Mouse (Mus musculus): ENCODE results near the gene Tbck. TPM values are rescaled to one million over a fixed set of nuclear protein-coding genes. Genes with fewer than 3 reads are reported as not detected.

The Tbck gene
- polyA plus RNA-seq, 1 experiment from 2014 or later: 8.5 TPM

DNA sequence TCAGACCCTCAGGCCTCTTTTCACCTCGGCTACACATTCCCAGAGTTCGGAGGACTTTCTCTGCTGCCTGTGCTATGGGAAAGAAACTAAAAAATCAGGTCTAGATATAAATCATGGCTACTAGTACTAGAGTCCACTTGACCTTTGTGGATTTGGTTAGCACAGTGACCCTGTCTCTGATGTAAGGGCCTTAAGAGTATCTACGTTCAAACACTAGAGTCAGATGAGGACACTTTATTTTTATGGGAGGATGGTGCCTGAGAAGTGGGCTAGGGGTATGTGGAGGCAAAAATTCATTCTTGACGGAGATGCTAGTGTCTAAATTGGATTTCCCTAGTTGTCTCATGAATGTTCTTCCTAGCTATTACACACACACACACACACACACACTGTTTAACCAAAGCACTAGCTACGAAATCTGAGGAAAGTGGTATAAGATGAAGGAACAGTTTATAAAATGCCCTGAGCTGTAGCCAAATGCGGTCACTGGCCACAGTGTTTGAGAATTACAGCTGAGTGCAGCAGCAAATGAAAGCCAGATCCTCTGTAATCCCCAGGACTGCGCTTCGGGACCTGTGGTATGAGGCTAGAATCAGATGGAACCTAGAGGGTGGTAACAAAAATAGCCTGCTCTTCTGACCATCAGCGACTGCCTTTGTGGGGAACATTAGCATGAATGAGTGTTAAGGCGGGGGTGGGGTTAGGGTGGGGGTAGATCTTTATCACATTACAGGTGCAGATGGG is 193.2 kb downstream of the Tbck start:
- Histone ChIP-seq H3K9me3 (ENCODE audit: control insufficient read depth, low read length) (no peaks in the 10 kb centered on the region), H3K4me3 (ENCODE audit: low read depth, low read length) (no peak overlapping the region), H3K4me1 (replicated peaks; ENCODE audit: control insufficient read depth, insufficient read depth) (no peaks in the 10 kb centered on the region), H3K27me3 (ENCODE audit: control insufficient read depth, insufficient read depth, low read length) (no peaks in the 10 kb centered on the region), H3K27ac (replicated peaks) (no peak overlapping the region), H3K36me3 (ENCODE audit: control insufficient read depth, insufficient read depth, low read length) (no peaks in the 10 kb centered on the region), H3K4me2 (replicated peaks; ENCODE audit: low read depth) (no peak overlapping the region), H3K9ac (ENCODE audit: low read length) (no peak overlapping the region)
- TF ChIP-seq CTCF (IDR thresholded peaks at IDR 0.05; ENCODE audit: low read depth): no peak
- no peak for TF ChIP-seq EP300 (optimal IDR thresholded peaks at IDR 0.05)
- DNase-seq (ENCODE audit: low spot score) (no peak), ATAC-seq (ENCODE audit: low FRiP score, low TSS enrichment) (no peak)
- WGBS: 57% methylated on average over 10 of the region's 10 CpGs

DNA sequence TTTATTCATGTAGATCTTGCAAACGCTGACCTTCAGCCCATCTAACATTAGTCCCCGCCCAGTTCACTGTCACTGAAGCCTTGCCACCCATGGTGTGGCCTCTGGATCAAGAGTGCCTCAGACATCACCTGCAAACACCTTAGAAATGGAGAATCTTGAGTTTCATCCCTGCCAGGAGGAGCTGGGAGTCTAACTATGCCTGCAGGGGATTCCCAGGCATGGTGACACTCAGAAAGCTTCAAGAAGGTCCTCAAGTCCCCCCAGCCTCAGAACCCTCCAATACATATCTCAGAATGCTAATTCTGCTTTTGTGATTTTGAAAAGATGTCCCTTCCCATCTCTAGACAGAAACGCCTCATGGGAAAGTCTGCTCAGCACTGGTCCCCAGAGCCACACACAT is 196.4 kb downstream of the Tbck start:
- WGBS: 80% methylated on average over 3 of the region's 3 CpGs
- H3K36me3 ChIP-seq (ENCODE audit: control insufficient read depth, insufficient read depth, low read length): no peaks in the 10 kb centered on the region
- ATAC-seq (ENCODE audit: low FRiP score, low TSS enrichment) (no peak), DNase-seq (ENCODE audit: low spot score) (no peak)
- H3K27ac ChIP-seq (replicated peaks): no peak overlapping the region
- H3K4me3 ChIP-seq (ENCODE audit: low read depth, low read length): no peak overlapping the region
- TF ChIP-seq CTCF (IDR thresholded peaks at IDR 0.05; ENCODE audit: low read depth): no peak
- TF ChIP-seq EP300 (optimal IDR thresholded peaks at IDR 0.05): no peak
- H3K9ac ChIP-seq (ENCODE audit: low read length): no peak overlapping the region
- no peaks in the 10 kb centered on the region for H3K27me3 ChIP-seq (ENCODE audit: control insufficient read depth, insufficient read depth, low read length)
- H3K4me2 ChIP-seq (replicated peaks; ENCODE audit: low read depth): no peak overlapping the region
- no peaks in the 10 kb centered on the region for H3K4me1 ChIP-seq (replicated peaks; ENCODE audit: control insufficient read depth, insufficient read depth)
- H3K9me3 ChIP-seq (ENCODE audit: control insufficient read depth, low read length): no peaks in the 10 kb centered on the region

DNA sequence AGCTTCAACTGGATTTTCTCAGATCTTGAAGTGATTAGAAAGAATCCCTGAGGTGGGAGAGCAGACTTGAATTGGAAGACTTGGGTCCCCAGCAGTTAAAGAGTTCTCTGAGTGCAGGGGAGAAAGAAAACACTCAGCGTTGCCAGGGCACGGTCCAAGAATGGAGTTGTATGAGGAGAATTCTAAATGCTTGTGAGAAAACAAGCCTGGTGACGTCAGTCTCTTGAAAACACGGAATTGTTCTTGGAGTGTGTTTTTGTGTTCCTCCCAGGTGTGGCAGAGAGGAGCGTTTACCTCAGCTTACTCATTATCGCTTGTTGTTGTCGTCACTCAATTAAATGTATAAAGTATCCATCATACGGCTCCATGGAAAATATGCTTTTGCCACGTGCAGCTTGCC is 196.9 kb downstream of the Tbck start:
- no peak for TF ChIP-seq EP300 (optimal IDR thresholded peaks at IDR 0.05)

DNA sequence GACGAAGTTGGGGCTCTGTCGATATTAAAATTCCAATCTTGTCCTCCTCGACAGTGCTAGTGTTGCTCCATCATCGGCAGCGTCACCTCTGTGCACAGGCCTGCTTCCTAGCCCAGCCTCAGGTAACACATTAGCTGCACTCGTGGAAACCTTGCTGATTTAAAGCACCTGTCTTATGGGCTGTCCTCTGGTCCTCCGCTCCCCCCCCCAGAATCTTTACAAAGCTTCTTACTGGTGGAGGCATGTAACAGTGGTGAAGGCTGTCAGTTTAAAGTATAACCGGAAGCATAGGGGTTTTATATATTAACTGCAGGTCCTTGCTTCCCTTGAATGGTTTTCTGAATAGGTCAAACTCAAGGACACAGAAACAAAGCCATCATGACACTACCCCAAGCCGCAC is 199.3 kb downstream of the Tbck start:
- 69% methylated on average over 9 of the region's 9 CpGs for WGBS
- H3K27me3 ChIP-seq (ENCODE audit: control insufficient read depth, insufficient read depth, low read length): no peaks in the 10 kb centered on the region
- no peak overlapping the region for H3K4me3 ChIP-seq (ENCODE audit: low read depth, low read length)
- no peak for TF ChIP-seq EP300 (optimal IDR thresholded peaks at IDR 0.05)
- no peak for TF ChIP-seq CTCF (IDR thresholded peaks at IDR 0.05; ENCODE audit: low read depth)
- no peaks in the 10 kb centered on the region for H3K9me3 ChIP-seq (ENCODE audit: control insufficient read depth, low read length)
- H3K36me3 ChIP-seq (ENCODE audit: control insufficient read depth, insufficient read depth, low read length): no peaks in the 10 kb centered on the region
- DNase-seq (ENCODE audit: low spot score) (no peak), ATAC-seq (ENCODE audit: low FRiP score, low TSS enrichment) (no peak)
- no peak overlapping the region for H3K27ac ChIP-seq (replicated peaks)
- no peak overlapping the region for H3K4me2 ChIP-seq (replicated peaks; ENCODE audit: low read depth)
- H3K4me1 ChIP-seq (replicated peaks; ENCODE audit: control insufficient read depth, insufficient read depth): no peaks in the 10 kb centered on the region
- no peak overlapping the region for H3K9ac ChIP-seq (ENCODE audit: low read length)

More for the DNA sequence above, 196.9 kb downstream of the Tbck start:
- ATAC-seq (ENCODE audit: low FRiP score, low TSS enrichment) (no peak), DNase-seq (ENCODE audit: low spot score) (no peak)
- H3K4me2 ChIP-seq (replicated peaks; ENCODE audit: low read depth): no peak overlapping the region
- H3K4me3 ChIP-seq (ENCODE audit: low read depth, low read length): no peak overlapping the region
- no peaks in the 10 kb centered on the region for H3K9me3 ChIP-seq (ENCODE audit: control insufficient read depth, low read length)
- 54% methylated on average over 9 of the region's 9 CpGs for WGBS
- no peaks in the 10 kb centered on the region for H3K27me3 ChIP-seq (ENCODE audit: control insufficient read depth, insufficient read depth, low read length)
- H3K27ac ChIP-seq (replicated peaks): no peak overlapping the region
- H3K36me3 ChIP-seq (ENCODE audit: control insufficient read depth, insufficient read depth, low read length): no peaks in the 10 kb centered on the region
- no peaks in the 10 kb centered on the region for H3K4me1 ChIP-seq (replicated peaks; ENCODE audit: control insufficient read depth, insufficient read depth)
- H3K9ac ChIP-seq (ENCODE audit: low read length): no peak overlapping the region

- H3K36me3 ChIP-seq (ENCODE audit: control insufficient read depth, insufficient read depth, low read length): no peaks in the 10 kb centered on the region
- no peaks in the 10 kb centered on the region for H3K9me3 ChIP-seq (ENCODE audit: control insufficient read depth, low read length)
- DNase-seq (ENCODE audit: low spot score) (no peak), ATAC-seq (ENCODE audit: low FRiP score, low TSS enrichment) (no peak)
- H3K4me2 ChIP-seq (replicated peaks; ENCODE audit: low read depth): no peak overlapping the region
- H3K4me3 ChIP-seq (ENCODE audit: low read depth, low read length): no peak overlapping the region
- no peaks in the 10 kb centered on the region for H3K4me1 ChIP-seq (replicated peaks; ENCODE audit: control insufficient read depth, insufficient read depth)
- no peak overlapping the region for H3K9ac ChIP-seq (ENCODE audit: low read length)
- no peak for TF ChIP-seq EP300 (optimal IDR thresholded peaks at IDR 0.05)
- TF ChIP-seq CTCF (IDR thresholded peaks at IDR 0.05; ENCODE audit: low read depth): no peak
- H3K27ac ChIP-seq (replicated peaks): no peak overlapping the region
- no peaks in the 10 kb centered on the region for H3K27me3 ChIP-seq (ENCODE audit: control insufficient read depth, insufficient read depth, low read length)
- WGBS: 80% methylated on average over 10 of the region's 10 CpGs
These were observed 200.5 kb downstream of the Tbck start for GRCm38 (mm10) chr3:132884459-132884858.

GRCm38 (mm10) chr3:132886419-132887050 is 202.6 kb downstream of the Tbck start:
- Histone ChIP-seq H3K27ac (replicated peaks) (no peak overlapping the region), H3K4me3 (ENCODE audit: low read depth, low read length) (no peak overlapping the region), H3K4me1 (replicated peaks; ENCODE audit: control insufficient read depth, insufficient read depth) (no peaks in the 10 kb centered on the region), H3K9ac (ENCODE audit: low read length) (no peak overlapping the region), H3K36me3 (ENCODE audit: control insufficient read depth, insufficient read depth, low read length) (no peaks in the 10 kb centered on the region), H3K4me2 (replicated peaks; ENCODE audit: low read depth) (no peak overlapping the region), H3K9me3 (ENCODE audit: control insufficient read depth, low read length) (no peaks in the 10 kb centered on the region), H3K27me3 (ENCODE audit: control insufficient read depth, insufficient read depth, low read length) (no peaks in the 10 kb centered on the region)
- 80% methylated on average over 6 of the region's 6 CpGs for WGBS
- no peak for DNase-seq (ENCODE audit: low spot score)
- ATAC-seq (ENCODE audit: low FRiP score, low TSS enrichment): no peak
- TF ChIP-seq CTCF (IDR thresholded peaks at IDR 0.05; ENCODE audit: low read depth): no peak
- no peak for TF ChIP-seq EP300 (optimal IDR thresholded peaks at IDR 0.05)
